Mouse (Mus musculus): ENCODE measurements around the gene Traf7.

GRCm38 (mm10) chr17:24527723-24528559, at the start of gene Traf7:
- TF ChIP-seq CTCF (IDR thresholded peaks at IDR 0.05; ENCODE audit: low read depth): no peak
- TF ChIP-seq EP300 (optimal IDR thresholded peaks at IDR 0.05): no peak

All from stomach, postnatal 0 days (tissue).